Mouse (Mus musculus) gastrocnemius, postnatal 10 days (tissue): Measurements from ENCODE around the gene 1110025L11Rik. TPM values are rescaled to one million over a fixed set of nuclear protein-coding genes. Genes with fewer than 3 reads are reported as not detected.
"Not testable (repeated sequence)": the region's sequence is repeated elsewhere in the genome, so short reads cannot be mapped to it uniquely, and the experiment has no call there.

Experiments used
- DNase-seq: peaks from one replicate; pipeline ENCODE4 v3.0.0; 2021; ENCODE audit warnings: mixed read lengths
- long read RNA-seq, 2 experiments: library from polyadenylated mRNA; stranded (forward); transcript quantifications; one replicate each; pipeline ENCODE4 v2.0.0; 2021
- total RNA-seq, 2 experiments: library from RNA; stranded (reverse); gene quantifications; 2 replicates each; pipeline ENCODE4 v1.2.3; 2021

Gene 1110025L11Rik
- total RNA-seq, result not detected
- long read RNA-seq, experiment 1, result 0 reads
- long read RNA-seq, experiment 2, result 0 reads

DNA sequence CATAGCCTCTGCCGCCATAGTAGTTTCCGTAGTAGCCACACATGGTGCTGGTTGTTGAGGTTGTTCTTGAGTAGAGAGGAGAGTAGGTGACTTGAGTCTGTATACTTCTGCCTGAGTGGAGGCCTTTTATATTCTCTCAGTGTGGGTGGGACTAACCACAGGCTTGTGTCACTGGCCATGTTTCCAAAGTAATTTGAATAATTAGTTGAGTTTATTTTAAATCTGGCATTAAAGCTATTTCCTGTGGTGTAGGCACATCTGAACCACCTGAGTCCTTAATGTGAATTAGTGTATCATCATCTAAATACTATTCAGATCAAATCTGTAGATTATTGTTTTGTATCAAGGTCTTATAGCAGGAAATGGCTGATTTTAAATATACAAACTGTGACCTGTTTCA lies at the start of gene 1110025L11Rik:
TSS of gene 1110025L11Rik (minus strand) at position 101 of the 400 bp plus-strand sequence.
- DNase-seq, result not testable (repeated sequence)

DNA sequence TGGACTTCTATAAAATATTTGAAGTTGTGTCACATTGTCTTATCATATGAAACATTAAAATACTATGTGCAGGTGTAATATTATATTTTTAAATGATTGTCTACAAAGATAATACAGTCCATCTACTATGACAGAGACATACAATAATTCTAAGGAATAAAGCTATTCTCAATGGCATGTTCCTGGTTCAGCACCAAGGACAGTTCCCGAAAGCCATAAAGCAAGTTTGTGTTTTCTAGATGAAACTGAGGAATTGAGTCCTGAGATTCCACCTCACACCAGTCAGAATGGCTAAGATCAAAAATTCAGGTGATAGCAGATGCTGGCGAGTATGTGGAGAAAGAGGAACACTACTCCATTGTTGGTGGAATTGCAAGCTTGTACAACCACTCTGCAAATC lies 7.2 kb upstream of the 1110025L11Rik start:
- DNase-seq, result not testable (repeated sequence)

DNA sequence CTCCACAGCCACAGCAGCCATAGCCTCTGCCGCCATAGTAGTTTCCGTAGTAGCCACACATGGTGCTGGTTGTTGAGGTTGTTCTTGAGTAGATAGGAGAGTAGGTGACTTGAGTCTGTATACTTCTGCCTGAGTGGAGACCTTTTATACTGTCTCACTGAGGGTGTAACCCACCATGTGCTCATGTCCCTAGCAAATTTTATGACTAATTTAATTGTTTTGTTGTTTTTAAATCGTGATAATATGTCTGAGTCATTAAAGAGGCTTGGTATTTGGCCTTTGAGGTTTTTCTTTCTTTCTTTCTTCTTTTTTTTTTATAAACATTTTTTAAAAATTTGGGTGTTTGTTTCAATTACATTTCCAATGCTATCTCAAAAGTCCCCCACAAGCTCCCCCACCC lies 16.0 kb downstream of the 1110025L11Rik start, which contains the start of gene Krtap6-5:
TSS of gene Krtap6-5 (minus strand) at position 101 of the 400 bp plus-strand sequence.
- no peak for DNase-seq

DNA sequence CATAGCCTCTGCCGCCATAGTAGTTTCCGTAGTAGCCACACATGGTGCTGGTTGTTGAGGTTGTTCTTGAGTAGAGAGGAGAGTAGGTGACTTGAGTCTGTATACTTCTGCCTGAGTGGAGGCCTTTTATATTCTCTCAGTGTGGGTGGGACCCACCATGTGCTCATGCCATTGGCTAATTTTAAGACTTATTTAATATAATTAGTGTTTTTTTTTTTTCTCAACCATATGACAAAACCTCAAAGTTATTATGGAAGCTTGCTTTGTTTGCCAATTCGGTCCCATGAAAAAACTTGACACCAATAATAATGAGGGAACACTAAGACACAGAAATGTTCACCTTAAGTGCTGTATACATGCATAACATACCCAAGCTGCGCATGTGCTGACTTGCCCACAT lies 22.4 kb downstream of the 1110025L11Rik start, which contains the start of gene Gm10228:
TSS of gene Gm10228 (minus strand) at position 101 of the 400 bp plus-strand sequence.
- DNase-seq, result not testable (repeated sequence)

DNA sequence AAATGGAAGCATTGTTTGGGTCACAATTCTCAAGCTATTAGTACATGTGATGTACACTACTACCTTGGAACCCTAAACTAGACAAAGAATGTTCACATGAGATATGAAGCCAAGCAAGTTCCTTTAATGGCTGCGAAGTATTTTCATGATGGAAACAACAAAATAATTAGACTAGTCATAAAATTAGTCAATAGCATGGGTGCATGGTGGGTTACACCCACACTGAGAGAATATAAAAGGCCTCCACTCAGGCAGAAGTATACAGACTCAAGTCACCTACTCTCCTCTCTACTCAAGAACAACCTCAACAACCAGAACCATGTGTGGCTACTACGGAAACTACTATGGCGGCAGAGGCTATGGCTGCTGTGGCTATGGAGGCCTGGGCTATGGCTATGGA lies 32.4 kb downstream of the 1110025L11Rik start, which contains the start of gene Krtap6-1:
TSS of gene Krtap6-1 (plus strand) at position 301 of the 400 bp plus-strand sequence.
- DNase-seq, result not testable (repeated sequence)

DNA sequence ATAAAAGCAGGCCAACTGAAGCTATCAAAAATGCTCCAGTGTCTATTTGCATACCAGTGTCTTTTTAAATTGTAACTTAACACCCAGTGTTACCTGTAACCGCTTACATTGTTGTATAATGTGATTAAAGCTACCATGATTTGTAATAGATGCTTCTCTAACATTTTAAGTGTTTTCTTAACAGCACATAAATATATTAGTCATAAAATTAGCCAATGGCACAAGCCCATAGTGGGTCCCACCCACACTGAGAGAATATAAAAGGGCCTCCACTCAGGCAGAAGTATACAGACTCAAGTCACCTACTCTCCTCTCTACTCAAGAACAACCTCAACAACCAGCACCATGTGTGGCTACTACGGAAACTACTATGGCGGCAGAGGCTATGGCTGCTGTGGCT lies 48.8 kb downstream of the 1110025L11Rik start, which contains the start of gene Gm10229:
TSS of gene Gm10229 (plus strand) at position 301 of the 400 bp plus-strand sequence.
- not testable (repeated sequence) for DNase-seq

DNA sequence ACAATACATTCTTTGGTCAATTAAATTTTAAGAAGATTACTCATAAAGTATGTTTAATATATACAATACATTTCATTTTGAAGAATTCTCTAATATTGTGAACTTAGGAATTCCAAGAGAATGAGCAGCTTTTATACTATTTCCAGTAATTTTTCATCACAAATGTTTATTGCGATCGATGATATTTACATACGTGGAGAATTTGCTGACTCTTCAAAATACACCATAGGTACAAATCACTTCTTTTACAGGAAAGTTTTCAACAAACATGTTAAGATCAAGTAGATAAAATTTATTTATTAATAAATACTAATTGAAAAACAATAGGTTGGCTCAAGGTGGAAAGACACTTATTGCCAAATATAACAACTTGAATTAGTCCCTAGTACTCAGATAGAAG lies 49.8 kb downstream of the 1110025L11Rik start:
- no peak for DNase-seq

Other genes with a start within 250 kb of the 1110025L11Rik start
- gene Krtap15, start 243.8 kb downstream of the 1110025L11Rik start, total RNA-seq, result not detected
- not detected for gene Krtap14, start 237.9 kb downstream of the 1110025L11Rik start, total RNA-seq
- not detected for gene Krtap19-1, start 194.6 kb downstream of the 1110025L11Rik start, total RNA-seq
- gene Krtap19-2, start 189.7 kb downstream of the 1110025L11Rik start, total RNA-seq, result not detected
- gene Krtap19-3, start 186.0 kb downstream of the 1110025L11Rik start, total RNA-seq, result not detected
- gene Krtap19-4, start 178.9 kb downstream of the 1110025L11Rik start, total RNA-seq, result not detected
- not detected for gene Krtap19-5, start 167.5 kb downstream of the 1110025L11Rik start, total RNA-seq
- gene Krtap19-9b, start 131.7 kb downstream of the 1110025L11Rik start, total RNA-seq, result not detected
- gene Krtap16-3, start 101.1 kb downstream of the 1110025L11Rik start, total RNA-seq, result not detected
- gene Krtap22-2, start 53.2 kb downstream of the 1110025L11Rik start, total RNA-seq, result not detected
- gene Gm10229, start 48.7 kb downstream of the 1110025L11Rik start, total RNA-seq, result under 1 TPM in 1 of 2 experiments, not detected in 1; 0.63 TPM
- not detected for gene Krtap6-1, start 32.3 kb downstream of the 1110025L11Rik start, total RNA-seq
- gene Gm10228, start 22.5 kb downstream of the 1110025L11Rik start, total RNA-seq, result under 1 TPM in 1 of 2 experiments, not detected in 1; 0.96 TPM
- not detected for gene Krtap6-5, start 16.1 kb downstream of the 1110025L11Rik start, total RNA-seq
- not detected for gene Krtap6-3, start 20.0 kb upstream of the 1110025L11Rik start, total RNA-seq
- not detected for gene Gm6358, start 76.8 kb upstream of the 1110025L11Rik start, total RNA-seq
- not detected for gene Gm10061, start 87.1 kb upstream of the 1110025L11Rik start, total RNA-seq
- not detected for gene Gm9789, start 94.0 kb upstream of the 1110025L11Rik start, total RNA-seq
- not detected for gene Gm7735, start 105.5 kb upstream of the 1110025L11Rik start, total RNA-seq
- gene 1110057P08Rik, start 110.7 kb upstream of the 1110025L11Rik start, total RNA-seq, result not detected
- not detected for gene Krtap20-2, start 141.9 kb upstream of the 1110025L11Rik start, total RNA-seq